Mouse (Mus musculus) megakaryocyte-erythroid progenitor cell, adult 5 weeks (primary cell): ENCODE measurements around the gene Gm17067. TPM values are rescaled to one million over a fixed set of nuclear protein-coding genes. Genes with fewer than 3 reads are reported as not detected.

Experiments used
- polyA plus RNA-seq: library from polyadenylated mRNA; stranded (reverse); fragments of >175 nt; gene quantifications from 2 replicates; pipeline ENCODE4 v1.2.3, GENCODE M21; 2012

The Gm17067 gene
- not detected in 2 replicates for polyA plus RNA-seq

DNA sequence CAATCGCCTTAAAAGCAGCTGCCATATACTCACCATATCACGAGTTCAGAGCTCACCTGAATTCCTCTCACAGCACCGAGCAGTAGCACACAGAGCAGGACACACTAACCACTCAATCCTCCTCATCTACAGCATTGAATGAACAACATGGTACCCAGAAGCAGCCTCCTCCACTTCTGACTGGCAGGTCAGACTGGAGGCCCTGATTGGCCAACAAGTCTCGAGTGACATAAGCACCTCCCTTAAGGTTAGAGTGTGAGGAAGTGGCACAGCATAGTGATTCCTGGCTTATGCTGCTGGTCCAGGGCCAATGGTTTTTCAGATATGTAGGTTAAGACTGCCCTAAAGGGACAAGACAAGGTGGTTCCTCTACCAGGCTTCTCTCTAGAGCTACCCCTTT lies at the start of gene Gm17067:
TSS of gene Gm17067 (minus strand) at position 101 of the 400 bp plus-strand sequence.

GRCm38 (mm10) chr7:42692362-42693158 lies 34.3 kb downstream of the Gm17067 start, which contains the start of gene Zfp975:
Zfp975 (minus strand) TSS chr7:42692742.

Other genes starting within 250 kb of the Gm17067 start
- gene Zfp141, start 221.3 kb downstream of the Gm17067 start, polyA plus RNA-seq = 2.5 and 3.2 TPM in 2 replicates
- gene Gm21028, start 148.4 kb downstream of the Gm17067 start, polyA plus RNA-seq = not detected in 2 replicates
- gene Zfp977, start 134.5 kb downstream of the Gm17067 start, polyA plus RNA-seq = not detected in 2 replicates
- 0.33 and 0.38 TPM in 2 replicates for gene Zfp976, start 84.4 kb downstream of the Gm17067 start, polyA plus RNA-seq
- 0.16 and 0.19 TPM in 2 replicates for gene Zfp975, start 34.3 kb downstream of the Gm17067 start, polyA plus RNA-seq
- gene Vmn2r62, start 66.5 kb upstream of the Gm17067 start, polyA plus RNA-seq = not detected in 2 replicates
- gene Gm2381, start 140.2 kb upstream of the Gm17067 start, polyA plus RNA-seq = 0.01 TPM in 1 of 2 replicates, not detected in the other
- gene Vmn2r63, start 206.8 kb upstream of the Gm17067 start, polyA plus RNA-seq = not detected in 2 replicates